Mouse (Mus musculus) ES-E14 (cell line): ENCODE measurements around the gene Pla2g15.
A peak's percentile ranks its signal among the peaks of the same experiment; 100 is the strongest.

Source experiments
- CHD2 ChIP-seq: IDR thresholded peaks from 2 replicates; pipeline ENCODE4 v1.6.1; 2014; ENCODE audit warnings: mild to moderate bottlenecking, low read depth, low read length, inconsistent platforms
- HCFC1 ChIP-seq: IDR thresholded peaks from 2 replicates; pipeline ENCODE4 v1.6.1; 2012; ENCODE audit warnings: low read length, inconsistent platforms, borderline replicate concordance; ENCODE audit not compliant: insufficient read depth
- MAFK ChIP-seq: IDR thresholded peaks from 2 replicates; pipeline ENCODE4 v1.6.1; 2014; ENCODE audit warnings: mild to moderate bottlenecking, low read depth, low read length, inconsistent platforms; ENCODE audit not compliant: insufficient read depth
- ZC3H11A ChIP-seq: IDR thresholded peaks from 2 replicates; pipeline ENCODE4 v1.6.1; 2012; ENCODE audit warnings: low read depth, mild to moderate bottlenecking, inconsistent platforms, low read length, borderline replicate concordance
- ZNF384 ChIP-seq: IDR thresholded peaks from 2 replicates; pipeline ENCODE4 v1.6.1; 2012; ENCODE audit warnings: low read depth, low read length, inconsistent platforms

- TF ChIP-seq CHD2: no peak
- peak; percentile 78 for TF ChIP-seq ZNF384
- TF ChIP-seq MAFK: no peak
- 0 out of 2 replicates have a peak, but pooled peaks have one; percentile 34 for TF ChIP-seq HCFC1
- peak; percentile 56 for TF ChIP-seq ZC3H11A
Observed at GRCm38 (mm10) chr8:106140769-106141168, 9.4 kb upstream of the Pla2g15 start.
